Mouse (Mus musculus): ENCODE results near the gene Kcnn3.

Kcnn3 gene

DNA sequence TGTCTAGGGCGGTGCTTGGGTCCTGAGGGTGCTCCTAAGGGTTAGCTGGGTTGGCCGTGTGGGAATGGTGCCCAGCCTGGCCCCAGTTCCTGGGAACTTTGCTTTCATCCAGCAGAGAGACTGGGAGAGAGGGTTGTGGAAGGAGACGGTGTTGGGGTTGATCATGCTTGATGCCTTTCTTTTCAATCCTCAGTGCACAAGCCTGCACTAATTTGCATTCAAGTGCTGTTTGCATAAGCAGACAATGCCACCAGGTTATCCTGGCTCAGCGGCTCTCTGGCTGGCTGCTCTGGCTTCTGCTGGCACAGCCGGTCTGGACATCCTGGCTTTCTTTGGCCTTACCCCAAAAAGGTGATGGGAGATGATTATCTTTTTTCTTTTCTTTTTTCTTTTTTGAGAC, 157.7 kb downstream of the Kcnn3 start:
- peak; percentile 48 to 57 for DNase-seq

DNA sequence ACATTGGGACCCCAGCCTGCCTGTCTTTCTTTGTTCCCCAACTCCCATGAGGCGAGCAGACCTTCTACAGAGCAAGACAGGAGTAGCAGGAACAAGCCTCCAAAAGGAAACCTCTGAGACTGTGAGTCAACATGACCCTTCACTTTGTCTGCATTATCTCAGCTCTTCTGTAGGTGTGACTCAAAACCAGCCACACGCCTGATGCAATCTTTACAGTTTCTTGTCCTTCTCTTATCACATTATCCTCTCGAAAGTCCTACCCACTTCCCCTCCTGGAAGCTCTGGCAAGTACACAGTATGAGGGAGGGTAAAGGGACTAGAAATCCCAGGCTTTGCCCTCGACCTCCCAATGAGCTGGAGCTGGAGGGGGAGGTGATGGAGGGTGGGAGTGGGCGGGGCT, 166.1 kb downstream of the Kcnn3 start:
- no peak for DNase-seq

DNA sequence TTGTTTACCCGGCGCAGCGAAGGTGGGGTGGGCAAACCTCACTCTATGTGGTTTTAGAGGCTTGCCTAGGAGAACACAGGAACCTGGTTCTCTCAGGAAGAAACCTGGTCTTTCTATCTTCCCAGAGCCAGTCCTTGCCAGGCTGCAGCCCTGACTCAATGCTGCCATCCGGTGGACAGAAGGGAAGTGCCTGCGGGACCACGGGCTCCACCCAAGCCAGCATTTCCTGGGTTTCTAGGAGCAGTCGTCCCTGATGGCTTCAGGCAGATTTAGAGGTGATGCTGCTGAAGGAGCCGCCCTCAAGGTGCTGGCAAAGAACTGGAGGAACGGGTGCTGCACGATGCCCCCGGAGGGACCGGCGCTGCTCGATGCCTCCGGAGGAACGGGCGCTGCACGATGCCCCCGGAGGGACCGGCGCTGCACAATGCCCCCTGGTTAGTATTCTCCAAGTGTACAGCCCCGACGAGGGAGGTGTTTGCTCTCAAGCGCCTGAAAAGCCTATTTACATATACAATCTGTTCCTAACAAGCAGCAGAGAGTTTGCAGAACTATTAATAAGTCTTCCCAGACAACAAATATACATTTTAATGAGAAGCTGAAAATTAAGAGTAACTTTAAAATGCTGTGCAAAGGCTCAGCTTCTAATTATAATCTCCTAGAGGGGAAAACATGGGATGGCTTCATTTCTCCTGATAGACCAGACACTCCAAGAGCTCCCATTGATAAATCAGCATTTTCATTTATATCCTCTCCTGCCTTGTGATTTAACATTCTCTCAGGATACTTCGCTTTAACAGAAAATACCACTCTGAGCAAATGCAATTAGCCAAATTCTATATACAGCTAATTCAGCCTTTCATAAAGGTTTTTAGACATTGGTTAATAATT, 169.0 kb downstream of the Kcnn3 start:
- DNase-seq = peak; percentile 97 to 98

DNA sequence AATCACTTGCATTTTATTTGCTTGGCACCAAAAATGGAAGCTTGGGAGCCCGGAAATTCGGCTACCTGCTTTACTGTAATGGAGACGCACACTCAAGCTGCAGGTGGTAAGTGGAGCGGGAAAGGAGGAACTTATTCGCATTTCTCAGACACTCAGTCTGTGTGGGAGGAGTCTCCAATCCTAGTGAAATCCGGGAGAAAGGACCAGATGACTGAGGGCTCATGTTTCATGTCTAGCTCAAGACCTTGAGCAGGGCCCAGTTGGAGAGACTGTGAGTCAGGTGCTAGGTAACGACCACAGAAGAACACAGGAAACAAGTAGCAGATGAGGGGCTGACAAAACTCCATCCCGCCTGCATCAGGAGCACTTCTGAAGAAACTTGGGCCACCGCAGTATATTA, 171.8 kb downstream of the Kcnn3 start:
- DNase-seq = no peak

DNA sequence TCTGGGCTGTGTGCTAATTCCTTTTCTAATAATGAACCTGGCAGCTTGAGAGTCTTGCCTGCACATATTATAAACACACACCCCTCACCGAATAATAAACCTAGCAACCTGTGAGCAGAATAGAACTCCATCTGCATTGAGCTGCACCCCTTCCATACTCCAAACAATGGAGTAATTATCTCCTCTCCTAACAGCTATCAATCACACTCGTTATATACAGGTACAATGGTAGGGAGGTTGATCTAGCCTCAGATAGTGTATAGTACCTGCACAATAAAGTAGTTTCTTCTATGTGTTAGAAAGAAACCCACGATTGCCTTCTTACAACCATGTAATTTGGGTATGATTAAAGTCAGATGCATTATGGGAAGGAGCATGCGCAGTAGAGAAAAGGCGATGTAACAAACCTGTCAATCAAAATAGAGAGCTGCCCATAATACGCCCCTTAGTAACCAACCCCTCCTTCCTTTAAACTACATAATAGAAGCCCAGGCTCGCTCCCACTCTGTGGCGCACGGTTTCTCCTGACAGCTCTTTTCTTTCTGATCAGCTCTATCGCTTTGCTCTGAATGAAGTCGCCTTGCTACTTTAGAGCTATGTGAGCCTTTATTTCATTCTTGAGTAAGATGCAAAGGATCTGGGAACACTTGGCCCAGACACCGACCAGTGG, 176.3 kb downstream of the Kcnn3 start:
- no peak for DNase-seq

DNA sequence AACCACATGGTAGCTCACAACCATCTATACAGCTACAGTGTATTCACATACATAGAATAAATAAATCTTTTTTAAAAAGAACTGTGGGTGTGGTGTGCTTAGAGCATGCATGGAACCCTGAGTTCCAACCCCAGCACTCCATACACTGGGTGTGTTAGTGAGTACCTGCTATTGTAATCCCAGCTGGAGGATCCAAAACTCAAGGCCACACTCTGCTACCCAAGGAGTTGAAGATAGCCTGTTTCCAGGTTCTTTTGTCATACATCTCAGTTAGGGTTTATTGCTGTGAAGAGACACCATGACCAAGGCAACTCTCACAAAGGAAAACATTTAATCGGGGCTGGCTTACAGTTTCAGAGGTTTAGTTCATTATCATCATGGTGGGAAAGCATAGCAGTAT, 179.0 kb downstream of the Kcnn3 start:
- DNase-seq = no peak

DNA sequence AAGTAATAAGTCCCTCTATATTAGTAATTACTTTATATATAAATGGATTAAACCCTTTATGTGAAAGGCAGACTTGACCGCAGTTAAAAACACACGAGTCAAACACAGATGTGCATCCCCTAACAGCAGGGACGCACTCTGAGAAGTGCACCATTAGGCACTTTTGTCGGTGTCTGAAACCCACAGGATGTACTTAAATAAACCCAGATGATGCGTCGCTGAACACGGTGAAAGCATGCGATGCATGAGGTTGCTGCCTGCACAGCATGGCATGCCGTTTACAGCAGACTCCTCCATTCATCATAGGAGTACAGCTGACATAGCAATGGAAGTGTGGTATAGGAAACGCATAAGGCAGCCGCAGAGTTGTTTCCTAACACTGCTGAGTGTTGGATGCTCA, 180.5 kb downstream of the Kcnn3 start:
- DNase-seq = no peak

DNA sequence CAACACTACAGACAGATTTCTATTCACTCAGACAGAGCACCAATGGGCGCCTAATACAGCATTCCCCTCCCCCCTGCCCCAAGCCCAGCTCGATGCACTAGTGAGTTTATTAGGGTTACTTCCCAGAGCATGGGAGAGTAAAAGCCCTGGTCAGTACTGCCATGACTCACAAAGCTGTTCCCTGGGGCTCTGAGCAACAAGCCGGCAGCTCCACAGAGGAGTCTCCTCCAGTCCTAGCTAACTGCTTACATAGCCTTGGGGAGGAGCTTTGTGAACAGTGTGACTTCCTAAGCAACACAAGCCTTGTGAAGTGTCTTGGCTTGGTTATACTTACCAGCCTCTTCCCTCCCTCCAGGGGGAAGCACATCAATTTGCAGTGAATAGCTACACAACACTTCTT, 183.6 kb downstream of the Kcnn3 start:
- no peak for DNase-seq

DNA sequence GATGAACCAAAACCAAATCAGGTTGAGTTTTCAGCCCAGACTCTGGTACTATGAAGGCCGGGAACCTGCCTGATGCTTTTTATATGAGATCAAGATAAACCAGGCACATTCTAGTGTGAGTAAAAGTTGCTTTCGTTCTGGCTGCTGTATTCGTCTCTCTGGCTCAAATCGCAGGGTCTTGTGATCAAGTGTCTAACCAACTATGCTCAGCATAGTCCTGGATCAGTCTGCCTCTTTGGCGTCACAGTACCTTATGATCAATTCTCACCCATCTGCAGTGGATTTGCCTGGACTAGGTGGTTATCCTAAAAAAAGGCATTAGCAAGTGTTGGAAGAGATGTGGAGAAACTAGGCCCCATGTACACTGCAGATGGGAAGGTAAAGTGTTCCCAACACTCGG, 184.1 kb downstream of the Kcnn3 start:
- no peak for DNase-seq

DNA sequence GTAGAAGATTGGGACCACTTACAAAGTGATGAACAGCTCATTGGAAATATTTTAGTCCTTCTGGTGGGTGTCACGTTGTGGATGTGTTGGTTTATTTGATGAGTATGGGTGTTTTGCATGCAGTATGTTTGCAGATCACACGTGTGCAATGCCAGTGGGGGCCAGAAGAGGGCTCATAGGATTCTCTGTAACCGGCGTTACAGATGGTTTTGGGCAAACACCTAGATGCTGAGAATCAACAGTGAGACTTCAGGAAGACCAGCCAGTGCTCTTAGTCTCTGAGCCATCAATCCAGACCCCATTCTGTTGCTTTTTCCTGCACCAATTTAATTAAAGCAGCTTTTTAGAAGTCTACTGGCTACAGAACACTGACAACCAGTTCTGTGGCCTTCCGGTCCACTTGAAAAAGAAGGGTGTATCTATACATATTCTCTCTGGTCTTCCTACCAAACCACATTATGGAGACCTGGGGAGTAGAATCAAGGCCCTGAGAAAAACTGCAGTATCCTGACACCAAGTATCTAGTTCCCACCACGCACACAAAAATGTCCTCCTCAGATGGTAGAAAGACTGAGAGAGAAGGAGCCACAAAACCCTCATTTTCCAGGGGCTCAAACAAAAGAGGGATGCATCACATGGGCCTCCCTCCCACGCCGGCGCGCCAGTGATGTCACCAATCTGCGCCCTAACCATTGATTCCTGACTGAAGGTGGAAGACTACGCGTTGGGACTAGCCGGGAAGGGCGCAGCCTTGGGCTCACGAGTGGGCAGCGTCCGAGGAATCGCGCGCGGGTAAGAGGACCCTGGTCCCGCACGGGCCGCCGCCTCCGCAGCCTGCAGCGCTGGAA, 194.6 kb downstream of the Kcnn3 start, which contains the start of gene Adar:
TSS of gene Adar (plus strand) at position 664 of the 848 bp plus-strand sequence.
- peak; percentile 94 to 95 for DNase-seq

DNA sequence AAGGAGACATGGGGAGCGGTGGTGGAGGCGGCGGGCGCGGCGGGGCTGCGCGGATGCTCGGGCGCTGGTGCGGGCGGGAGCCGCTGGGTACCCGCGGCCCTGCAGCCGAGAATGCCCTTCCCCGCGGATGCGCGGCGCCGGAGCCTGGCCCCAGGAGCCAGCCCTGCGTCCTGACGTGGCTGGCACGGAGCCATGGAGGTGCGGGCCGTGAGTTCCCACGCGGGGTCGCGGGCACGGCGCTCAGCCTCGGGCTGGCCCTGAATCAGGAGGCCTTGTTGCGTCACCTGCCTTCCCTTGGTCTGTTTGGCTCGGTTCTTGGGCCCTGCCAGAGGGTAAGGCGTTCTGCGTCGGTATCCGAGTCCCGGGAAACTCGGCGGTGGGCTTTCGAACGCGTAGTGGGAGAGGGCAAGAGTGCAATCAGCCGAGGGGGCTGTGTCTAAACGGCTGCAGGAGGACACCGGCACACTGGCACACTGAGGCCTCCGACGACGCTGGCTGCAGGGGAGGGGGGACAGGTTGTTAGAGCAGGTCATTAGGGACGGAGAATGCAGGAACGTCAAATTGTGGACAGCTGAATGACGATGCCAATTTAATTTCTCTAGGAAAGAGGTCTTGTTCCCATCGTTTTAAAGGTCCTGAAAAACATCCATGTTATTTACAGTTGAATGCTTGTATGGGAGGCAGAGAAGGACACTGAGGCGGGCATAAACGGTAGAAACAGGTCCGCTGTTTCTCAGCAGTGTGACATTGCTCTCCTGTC, 195.4 kb downstream of the Kcnn3 start:
- peak; percentile 85 to 87 for DNase-seq

DNA sequence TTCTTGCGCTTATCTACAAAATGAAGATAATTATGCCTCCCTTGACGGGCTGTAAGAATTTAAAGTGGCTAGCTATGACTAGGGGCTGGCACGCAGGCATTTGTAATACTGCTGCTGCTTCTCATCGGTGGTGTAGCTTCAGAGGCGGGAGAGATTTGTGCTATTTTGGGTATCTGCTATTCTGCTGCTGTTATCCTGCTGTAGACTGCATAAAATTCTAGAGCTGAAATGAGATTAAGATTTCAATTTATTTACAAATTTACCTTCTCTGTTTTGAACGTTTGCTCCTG, 195.9 kb downstream of the Kcnn3 start:
- DNase-seq = no peak

DNA sequence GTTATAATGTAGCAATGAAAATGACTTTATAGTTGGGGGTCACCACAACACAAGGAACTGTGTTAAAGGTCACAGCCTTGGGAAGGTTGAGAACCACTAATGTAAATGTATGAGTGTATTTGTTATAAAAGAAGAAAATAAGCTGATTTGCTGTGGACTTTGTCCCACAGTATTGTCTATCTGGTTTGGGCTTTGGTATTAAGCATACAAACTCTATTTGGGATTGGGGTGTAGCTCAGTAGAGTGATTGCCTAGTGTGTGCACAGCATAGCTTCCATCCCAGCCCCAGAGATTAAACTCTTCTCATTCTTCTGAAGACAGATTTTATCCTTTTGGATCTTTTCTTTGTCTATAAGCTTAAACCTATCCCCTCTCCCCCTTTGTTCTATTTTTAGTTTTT, 202.1 kb downstream of the Kcnn3 start:
- no peak for DNase-seq

DNA sequence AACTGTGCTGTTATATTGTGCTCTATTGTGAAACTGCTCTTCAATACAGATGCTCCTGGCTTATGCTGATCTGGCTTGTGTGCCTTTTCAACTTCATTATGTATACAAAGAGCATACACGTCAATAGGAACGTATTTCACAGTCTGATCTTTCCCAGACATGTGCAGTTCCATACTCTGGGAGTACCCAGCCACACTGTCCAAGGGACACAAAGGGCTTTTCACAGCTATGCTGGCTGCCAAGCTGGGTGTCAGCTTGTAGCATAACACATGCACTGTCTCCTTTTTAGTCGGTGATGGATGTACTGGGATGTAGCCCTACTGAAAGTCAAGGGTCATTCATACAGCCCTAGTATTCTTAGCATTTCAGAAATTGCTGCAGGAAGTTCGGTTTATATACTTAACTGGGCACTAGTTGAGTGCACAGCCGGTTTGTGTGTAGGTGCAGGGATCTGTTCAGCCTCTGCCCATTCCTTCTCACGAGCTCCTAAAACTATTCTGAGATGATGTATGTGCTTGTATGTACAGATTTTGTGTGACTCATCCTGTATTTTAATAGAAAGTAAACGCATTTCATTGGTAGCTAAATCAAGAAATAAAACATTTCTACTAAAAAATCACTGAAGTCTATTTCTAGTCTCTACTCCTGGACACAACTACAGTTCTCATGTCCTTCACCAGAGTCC, 203.6 kb downstream of the Kcnn3 start:
- DNase-seq = no peak
